Mouse (Mus musculus): ENCODE measurements at regions not wholly inside any gene's neighbourhood (a gene's known extent, or its start where the extent isn't known, plus 50 kb on each side); places are given as distances from the start of the nearest gene placed in this dataset.

DNA sequence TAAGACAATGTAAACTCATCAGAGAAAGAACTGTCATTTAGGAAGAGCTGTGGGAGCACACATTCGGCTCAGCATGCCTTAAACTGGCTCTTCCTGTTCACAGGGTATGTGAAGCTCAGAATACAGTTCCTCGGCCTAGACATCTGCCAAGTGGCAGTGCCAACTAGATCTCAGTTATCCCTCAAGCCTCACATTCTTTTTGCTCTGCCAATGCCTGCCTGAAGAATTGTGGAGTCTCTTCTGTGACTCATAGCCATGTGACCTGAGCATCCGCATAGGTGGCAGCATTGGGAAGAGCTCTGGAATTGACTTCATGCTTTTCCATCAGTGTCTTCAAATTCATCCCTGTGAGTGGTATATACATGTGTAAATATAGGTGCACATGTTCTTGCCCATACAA lies 59.7 kb downstream of the Prlhr start:
- no peak for DNase-seq

DNA sequence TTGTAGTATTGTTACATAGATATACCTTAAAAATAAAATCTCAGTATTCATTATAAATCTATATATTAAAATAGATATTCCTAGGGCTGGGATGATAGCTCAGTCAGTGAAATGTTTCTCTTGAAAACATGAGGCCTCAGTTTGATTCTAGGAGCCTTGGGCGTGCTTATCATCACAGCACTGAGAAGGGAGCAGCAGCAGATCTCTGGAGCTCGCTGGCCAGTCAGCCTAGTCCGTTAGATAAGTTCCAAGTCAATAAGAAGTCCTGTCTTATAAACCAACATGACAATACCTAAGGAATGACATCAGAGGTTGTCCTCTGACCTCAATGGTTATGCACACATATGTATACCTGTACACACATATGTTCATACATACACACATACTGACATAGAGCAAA lies 68.7 kb downstream of the Prlhr start:
- DNase-seq: no peak

DNA sequence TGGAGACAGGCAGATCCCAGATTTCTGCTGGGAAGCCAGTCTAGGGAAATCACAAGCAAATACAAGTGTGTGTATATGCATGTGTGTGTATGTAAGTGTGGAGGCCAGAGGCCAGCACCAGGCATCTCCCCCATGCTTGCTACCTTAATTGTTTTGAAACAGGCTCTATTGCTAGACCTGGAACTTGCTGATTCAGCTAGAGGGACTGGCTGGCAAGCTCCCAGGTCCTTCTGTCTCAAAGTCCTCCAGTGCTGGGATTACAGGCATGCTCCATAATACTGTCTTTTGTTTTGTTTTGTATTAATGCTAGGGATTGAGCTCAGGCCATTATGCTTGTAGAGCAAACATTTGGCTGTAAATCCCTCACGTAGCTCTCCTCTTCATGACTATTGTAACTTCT lies 70.4 kb downstream of the Prlhr start:
- no peak for DNase-seq

DNA sequence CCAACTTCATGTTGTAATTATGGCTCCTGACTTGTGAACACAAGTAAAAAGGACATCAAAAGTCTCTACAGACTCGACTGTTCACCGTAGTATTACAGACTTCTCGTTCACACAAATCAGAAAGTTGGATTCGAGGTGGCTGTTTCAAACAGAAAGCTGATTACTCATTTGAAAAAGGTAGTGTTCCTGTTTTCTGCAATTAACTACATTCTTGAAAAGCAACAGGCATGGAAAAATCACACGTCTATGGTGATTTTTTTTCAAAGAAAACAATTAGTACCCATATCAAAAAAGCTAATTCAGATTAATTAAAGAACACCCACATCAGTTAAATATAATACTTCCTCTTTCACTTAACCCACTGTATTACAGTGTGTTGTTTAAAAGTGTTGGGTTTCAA lies 71.5 kb downstream of the Prlhr start:
- no peak for DNase-seq

DNA sequence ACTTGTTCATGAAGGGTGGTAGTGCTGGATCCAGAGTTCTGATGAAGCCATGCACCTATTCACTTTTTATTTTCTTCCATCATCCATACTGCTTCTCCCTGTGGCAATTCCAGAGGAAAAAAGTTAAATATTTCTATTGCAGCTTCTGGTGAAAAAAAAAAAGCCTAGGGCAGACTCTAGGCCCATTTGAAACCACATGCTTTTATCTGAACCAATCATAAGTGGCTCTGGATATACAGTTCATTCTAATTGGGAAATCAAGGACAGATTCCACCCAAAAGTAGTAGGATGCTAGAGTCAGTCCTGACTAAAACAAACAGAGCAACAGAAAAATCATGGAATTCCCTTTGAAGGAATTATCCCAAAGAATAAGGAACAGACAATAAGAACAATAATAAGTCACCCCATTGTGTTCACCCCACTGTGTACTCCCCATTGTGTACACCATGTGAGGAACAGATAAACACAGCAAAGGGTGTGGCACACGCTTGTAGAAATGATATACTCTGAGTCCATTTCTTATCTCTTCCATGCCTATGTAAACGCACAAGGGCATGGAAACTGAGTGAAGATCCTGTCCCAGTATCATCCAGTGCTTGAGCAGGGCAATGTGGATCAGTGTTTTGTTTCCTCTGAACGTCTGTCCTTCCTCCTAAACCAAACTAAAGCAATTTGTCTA lies 81.4 kb downstream of the Prlhr start:
- no peak for DNase-seq

DNA sequence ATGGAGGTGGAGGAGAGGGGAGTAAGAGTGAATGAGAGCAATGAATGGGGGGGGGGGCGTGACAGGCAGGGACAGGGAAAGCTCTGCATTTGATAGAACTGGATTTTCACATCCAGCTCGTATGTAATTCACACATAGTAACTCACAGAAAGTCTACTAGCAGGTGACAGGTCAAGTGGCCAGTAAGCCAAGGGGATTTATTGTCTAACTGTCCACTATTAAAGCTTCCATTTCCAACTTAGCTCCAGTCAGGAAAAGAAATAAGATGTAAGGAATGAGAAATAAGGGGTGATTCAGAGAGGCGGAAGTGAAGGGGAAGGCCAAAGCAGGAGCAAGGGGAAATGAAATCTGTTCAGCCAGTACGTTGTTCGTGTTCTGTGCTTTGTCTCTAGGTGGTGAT lies 83.4 kb downstream of the Prlhr start:
- no peak for DNase-seq

DNA sequence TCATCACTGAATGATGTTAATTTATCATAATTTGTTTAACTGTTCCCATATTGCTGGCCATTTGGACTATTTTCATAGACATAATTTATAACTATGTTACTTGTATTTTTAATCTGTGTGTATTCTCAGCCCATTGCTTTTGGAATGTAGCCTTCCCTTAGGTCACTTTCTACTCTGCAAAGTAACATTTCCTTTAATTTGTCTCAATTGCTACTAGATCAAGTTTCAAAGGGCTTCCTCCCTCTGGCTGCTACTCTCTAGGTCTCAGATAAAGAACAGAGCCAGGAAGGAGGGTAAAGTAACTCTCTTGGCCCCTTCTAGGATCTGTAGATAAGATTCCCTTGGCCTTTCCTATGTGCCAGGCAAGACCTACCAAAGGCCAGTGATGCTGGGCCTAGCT lies 85.4 kb downstream of the Prlhr start:
- DNase-seq: no peak

DNA sequence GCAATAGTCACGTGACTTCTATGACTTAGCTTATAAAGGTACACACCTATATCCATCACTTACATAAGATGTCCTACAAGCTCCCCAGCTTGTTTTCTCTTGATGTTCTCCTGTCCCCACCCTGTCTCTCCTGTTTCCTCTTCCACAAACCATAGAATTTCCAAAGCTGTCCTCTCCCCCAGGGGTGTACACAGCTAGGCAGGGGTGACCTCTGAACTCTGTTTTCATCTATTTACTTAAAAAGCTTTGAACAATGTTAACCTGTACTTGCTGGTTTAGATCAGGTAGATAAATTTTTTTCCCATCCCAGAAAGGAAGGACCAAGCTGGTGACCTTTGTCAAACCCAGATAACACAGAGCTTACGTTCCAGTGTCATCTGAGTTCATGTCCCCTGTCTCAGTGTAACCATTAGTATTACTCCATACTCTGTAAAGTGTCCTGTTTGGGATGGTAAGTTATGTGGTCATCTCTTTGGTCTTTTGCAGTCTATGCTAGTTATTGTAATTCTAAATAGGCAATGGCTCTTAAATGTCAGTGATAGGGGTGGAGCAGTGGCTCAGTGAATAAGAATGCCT lies 89.0 kb downstream of the Prlhr start:
- no peak for DNase-seq

DNA sequence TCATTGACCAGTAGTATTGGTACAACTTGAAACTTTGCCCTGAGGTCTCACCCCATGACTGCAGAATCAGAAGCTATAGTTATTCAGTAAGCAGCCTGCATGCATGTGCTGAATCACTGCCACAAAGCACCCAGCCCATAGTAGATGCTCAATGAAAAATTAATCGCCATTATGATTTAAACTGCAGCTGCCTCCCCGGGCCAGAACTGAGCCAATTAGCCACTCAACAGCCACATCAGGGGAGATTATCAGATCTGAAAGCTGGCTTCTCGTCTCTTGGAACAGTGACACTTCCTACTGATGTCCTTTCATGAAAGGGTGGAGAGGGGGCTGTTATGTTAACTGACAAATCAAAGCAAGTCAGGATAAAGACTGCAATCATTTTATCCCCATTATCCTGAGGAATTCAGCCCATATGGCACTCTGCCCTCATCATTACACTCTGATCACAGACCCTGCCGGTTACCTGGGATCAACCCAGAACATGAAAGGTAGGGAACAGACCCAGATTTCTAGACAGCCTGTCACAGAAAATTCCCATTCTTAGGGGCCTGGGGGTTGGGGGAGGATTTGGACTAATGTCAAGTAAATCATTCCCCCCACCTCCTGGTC lies 104.0 kb downstream of the Prlhr start:
- DNase-seq: no peak

DNA sequence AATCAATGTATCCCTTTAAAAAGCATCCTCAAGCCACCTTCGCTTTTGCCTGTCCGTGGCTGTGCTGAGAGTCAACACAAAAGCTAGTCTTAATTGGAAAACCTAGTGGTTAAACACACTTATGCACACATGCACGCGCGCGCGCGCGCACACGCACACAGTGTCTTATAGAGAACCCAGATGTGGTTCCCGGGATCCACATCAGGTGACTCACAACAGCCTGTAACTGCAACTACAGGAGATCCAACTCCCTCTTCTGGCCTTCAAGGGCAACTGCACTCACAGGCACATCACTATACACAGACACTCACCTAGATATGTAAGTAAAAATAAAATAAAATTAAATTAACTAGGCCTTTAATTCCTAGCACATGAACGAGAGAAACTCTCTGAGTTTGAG lies 118.4 kb upstream of the Fam204a start:
- DNase-seq: no peak

DNA sequence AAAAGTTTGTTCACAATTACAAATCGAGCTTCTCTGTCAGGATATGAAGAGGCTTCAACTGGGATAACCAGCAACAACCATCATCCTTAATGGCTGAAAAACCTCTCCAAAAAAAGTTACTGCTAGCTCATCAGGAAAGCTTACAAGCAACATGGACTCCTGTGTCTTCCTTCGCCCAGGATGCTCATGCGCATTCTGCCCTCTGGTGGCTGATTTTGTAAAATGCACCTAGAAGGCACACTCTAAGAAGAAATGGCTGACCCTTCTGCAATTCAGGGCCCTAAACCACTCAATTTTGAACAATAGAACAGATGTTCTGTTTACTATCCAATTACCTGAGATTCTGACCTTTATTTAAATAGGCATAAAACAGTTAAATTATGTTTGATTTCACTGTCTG lies 115.0 kb upstream of the Fam204a start:
- DNase-seq: no peak

DNA sequence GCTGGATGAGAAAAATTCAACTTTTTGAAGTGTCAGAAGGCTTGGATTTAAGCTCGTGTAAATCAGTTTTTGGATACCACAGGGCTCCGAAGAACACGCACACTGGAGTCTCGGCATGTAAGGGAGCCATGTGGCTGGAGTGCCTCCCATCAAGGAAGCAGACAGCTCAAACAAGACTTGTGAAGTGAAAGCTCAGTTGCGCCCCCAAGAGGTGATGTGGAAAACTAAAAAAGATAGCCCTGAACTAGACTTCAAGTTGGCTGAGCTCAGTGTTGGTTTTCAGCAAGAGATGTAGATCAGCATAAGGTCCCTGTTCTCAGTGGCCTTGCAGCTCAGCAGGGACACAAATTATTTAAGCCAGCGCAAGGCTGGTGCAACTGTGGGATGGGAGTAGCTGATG lies 113.7 kb upstream of the Fam204a start:
- DNase-seq: no peak

DNA sequence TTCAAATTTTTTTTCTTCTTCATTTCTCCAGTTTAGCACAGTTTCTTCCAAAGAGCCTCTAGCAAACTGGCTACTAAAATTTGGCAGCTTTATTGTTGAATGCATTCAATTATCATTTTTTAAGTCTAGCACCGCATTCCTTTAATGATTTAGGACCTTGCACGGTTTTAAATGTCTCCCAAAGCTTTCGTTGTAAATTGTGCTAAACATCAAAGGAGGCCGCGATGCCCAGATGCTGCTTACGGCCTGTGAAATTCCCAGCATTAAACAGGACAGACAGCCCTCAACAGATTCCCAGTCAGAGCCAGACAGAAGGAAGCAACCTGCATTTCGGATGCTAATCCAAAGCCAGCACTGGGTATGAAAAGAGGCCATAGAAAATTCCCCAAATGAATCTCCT lies 108.0 kb upstream of the Fam204a start:
- DNase-seq: no peak

DNA sequence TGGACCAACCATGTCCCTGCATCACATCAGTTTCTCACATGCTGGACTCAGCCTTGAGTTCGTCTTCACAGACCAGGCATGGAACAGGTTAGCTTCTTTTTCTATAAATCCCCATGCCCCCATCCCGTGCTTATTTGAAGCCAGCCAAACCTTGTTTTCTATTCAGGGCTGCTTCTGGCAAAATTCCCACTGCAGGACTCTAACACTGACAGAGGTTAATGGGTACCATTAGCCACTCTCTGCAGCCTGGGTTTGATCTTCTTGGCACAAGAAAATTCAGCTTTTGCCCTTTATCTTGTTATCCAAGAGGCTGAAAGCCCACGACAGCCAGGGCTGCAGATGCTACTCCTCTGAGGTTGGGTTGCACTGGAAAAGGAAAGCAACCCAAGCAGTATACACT lies 101.8 kb upstream of the Fam204a start:
- DNase-seq: no peak

DNA sequence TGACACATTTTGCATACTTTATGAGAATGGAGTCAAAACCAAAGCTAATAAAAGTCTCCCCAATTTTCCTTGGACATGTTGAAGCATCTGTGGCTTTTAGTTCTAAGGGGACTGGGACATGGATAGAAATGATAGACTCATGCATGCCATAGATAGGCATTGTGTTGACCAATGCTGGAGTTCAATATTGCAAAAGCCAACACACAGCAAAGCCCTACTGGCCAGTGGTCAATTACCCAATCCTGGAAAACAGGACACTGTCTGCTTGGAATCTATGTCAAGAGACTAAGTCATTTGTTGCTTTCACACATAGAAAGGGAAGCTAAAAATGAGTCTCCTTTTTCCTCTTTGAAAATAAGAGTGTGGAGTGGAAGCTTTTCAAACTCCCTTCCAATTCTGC lies 99.1 kb upstream of the Fam204a start:
- DNase-seq: no peak

DNA sequence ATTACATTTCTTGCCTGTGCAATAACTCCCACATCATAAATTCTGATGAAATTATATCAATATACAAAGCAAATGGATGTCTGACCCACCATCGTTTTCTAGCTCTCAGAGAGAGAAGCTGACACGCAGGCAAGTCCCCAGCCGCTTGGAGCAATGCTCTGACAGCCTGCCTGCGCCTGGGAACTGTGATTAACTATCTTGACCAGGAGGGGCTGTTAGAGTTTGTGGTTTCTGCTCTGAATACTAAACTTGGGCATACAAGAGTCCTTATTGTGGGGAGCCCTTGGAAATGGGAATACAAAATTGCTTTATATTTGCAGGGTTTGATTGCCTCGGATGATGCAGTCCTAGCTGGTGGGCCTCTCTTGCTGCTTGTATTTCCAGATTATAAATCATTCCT lies 98.6 kb upstream of the Fam204a start:
- DNase-seq: no peak

DNA sequence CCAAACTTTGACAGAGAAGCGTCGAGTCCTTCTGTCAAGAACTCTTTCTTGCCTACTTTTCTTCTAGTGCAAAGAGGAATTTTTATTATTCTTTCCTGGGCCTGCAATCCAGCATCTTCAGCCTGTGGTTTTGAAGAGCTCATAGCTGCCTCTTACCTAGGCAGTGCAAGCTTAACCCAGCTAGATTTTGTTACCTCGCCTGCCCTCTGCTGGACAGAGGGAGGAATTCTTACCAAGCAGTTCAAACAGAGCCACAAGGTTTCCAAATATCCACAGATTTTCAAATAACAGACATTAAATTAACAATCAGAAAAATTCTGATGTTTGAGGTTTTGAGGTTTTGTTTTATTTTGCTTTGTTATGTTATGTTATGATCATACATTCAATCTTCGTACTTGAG lies 84.1 kb upstream of the Fam204a start:
- peak; percentile 8 for DNase-seq

DNA sequence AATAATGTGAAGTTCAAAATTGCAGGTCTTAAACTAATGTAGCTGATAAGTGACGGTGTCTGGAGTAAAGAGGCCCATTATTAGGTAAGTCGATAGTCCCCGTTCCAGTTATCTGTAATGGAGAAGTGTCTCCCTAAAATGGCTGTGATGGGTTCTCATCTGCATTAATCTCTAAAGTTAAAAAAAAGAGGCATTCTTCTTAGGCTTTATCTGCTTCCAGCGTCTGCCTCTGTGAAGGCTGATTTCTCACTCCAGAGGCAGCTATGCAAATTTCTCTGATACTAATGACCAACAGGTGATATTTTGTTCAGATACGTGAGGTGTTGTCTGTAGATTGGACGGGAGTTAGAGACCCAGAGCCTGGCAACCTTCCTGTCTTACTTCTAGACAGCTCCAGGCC lies 75.9 kb upstream of the Fam204a start:
- DNase-seq: no peak

DNA sequence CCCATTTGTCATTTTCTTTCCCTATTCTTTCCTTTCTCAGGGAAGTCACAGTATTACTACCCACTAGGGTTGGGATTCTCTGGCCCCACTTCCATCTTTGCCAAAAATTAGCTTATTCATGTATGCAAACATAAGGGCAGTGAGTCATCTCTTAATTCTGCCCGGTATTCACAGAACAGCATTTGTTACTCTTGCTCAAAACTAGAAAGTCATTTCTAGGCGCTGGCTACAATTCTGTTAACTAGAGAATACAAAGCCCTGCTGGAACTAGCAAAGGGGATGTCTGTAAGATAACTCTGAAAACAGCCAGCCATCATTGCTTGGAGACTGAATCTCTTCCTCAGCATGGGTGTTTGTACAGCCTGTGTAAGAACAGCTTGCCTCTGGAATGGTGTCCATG lies 74.4 kb upstream of the Fam204a start:
- no peak for DNase-seq

DNA sequence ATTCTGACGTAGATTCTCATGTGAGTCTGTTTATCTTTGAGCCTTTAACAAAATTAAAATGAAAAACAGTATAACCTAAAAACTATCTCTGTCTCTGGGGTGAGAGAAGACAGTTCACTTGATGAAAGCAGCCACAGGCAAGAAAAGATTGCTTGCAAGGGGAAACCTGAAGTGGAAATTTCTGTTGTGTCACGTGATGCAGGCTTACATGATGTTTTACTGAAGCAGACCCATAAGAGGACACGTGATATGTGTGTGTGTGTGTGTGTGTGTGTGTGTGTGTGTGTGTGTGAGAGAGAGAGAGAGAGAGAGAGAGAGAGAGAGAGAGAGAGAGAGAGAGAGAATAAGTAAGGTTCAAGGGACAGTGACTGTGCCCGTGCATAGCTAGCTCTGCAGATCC lies 63.7 kb upstream of the Fam204a start:
- no peak for DNase-seq

DNA sequence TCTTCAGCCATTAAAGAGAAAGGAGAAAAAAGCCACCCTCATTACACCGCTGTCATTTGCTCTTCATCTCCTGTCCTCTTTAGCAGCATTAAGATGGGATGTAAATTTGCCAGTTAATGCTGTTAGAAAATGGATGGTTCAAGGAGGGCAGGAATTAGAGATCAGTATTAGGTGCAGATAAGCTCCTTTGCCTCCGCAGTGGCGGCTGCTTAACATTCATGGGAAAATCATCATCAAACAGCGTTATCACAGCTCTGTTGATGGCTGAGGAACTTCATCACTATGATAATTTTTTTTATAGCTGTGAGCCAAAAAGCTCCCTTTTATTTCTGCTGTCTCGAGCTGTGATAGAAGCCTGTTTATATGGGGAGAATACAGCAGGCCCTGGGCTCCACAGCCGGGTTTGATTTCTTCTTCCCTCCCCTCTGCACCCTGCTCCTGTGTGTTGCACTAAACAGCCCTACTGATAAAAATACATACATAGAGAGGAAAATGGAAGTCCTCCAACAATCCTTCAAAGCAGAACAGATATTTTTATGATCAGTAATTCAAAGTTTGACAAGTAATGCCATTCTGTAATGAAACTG lies 60.4 kb upstream of the Fam204a start:
- DNase-seq: no peak

DNA sequence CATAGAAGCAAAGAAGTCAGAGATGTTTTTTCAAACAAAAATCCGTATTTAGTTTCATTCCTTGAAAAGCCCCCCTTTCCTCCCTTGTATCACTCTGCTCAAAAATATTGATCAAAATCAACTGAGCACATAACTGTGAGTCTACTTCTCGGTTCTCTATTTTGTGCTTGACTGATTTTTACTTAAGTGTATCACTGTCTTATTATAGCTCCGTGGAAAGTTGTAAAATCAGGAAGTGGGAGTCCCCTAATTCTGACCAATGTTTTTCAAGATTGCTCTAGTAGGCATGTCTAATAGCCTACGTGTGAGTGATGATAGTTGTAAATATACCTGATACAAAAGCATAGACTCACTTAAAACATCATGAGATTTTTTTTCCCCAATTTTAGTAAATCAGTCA lies 58.4 kb upstream of the Fam204a start:
- DNase-seq: no peak

Data from cerebellum, adult 11-12 months (tissue).